Mouse (Mus musculus) limb, embryonic 12.5 days (tissue): ENCODE measurements around the gene Slc2a1. TPM values are rescaled to one million over a fixed set of nuclear protein-coding genes. Genes with fewer than 3 reads are reported as not detected.
A peak's percentile ranks its signal among the peaks of the same experiment; 100 is the strongest.

ENCODE experiments used
- ATAC-seq: fragments of 200-750 bp; cut with Nextera tagmentation; 2 replicates; pipeline ENCODE4 v1.8.0; 2017; ENCODE audit warnings: low read depth, moderate TSS enrichment; ENCODE audit not compliant: insufficient number of reproducible peaks, insufficient read depth, low FRiP score, low TSS enrichment
- H3K27ac ChIP-seq: fragments of 300-500 bp; sonication (generic); 2 replicates; pipeline ENCODE4 v1.5.1; 2016; ENCODE audit warnings: mild to moderate bottlenecking, moderate library complexity
- H3K27me3 ChIP-seq: fragments of 300-500 bp; sonication (generic); 2 replicates; pipeline ENCODE4 v1.6.1; 2016; ENCODE audit warnings: mild to moderate bottlenecking, moderate library complexity
- H3K36me3 ChIP-seq: fragments of 300-500 bp; sonication (generic); 2 replicates; pipeline ENCODE4 v1.6.1; 2016; ENCODE audit warnings: mild to moderate bottlenecking, moderate library complexity
- H3K4me1 ChIP-seq: fragments of 300-500 bp; sonication (generic); replicated peaks from 2 replicates; pipeline ENCODE4 v1.6.1; 2016
- H3K4me2 ChIP-seq: fragments of 300-500 bp; sonication (generic); 2 replicates; pipeline ENCODE4 v1.6.1; 2016; ENCODE audit warnings: mild to moderate bottlenecking, moderate library complexity
- H3K4me3 ChIP-seq: fragments of 300-500 bp; sonication (generic); replicated peaks from 2 replicates; pipeline ENCODE4 v1.5.1; 2016; ENCODE audit warnings: mild to moderate bottlenecking
- H3K9ac ChIP-seq: fragments of 300-500 bp; sonication (generic); replicated peaks from 2 replicates; pipeline ENCODE4 v1.6.1; 2016; ENCODE audit warnings: mild to moderate bottlenecking, moderate library complexity
- H3K9me3 ChIP-seq: fragments of 300-500 bp; sonication (generic); 2 replicates; pipeline ENCODE4 v1.6.1; 2016; ENCODE audit warnings: mild to moderate bottlenecking, moderate library complexity
- WGBS: fragments of 180-500 bp; shearing (Covaris S2); methylation state at CpG from one replicate; pipeline ENCODE4 v1.1.7; 2016; 5-methylcytosine and 5-hydroxymethylcytosine counted together
- polyA plus RNA-seq: library from polyadenylated mRNA; unstranded; fragments of >200 nt; fragmentation: Nextera tagmentation; extraction: Ambion mirVana; gene quantifications from 2 replicates; pipeline ENCODE4 v1.2.1, GENCODE M21; 2016

Slc2a1 gene
- polyA plus RNA-seq, 1 experiment from 2014 or later = 98.1 TPM

DNA sequence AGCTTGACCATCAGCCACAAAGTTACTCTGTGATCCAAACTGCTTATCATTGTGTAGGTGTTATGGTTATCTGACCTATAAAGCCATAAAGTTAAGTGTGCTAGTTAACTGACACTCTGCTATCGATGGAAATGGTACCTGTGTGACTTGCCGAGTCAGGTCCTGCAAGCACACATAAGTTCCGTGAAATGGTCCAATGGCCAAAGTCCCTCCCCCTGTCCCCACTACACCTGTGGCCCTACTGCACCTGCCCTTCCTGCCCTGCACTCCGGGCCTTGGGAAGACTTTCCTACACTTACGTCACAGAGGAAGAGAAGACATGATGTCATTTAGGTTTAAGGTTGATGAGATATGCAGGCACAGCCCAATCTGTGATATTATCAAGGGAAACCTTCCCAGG, 38.8 kb downstream of the Slc2a1 start:
- no peaks in the 10 kb centered on the region for H3K9me3 ChIP-seq
- no peak for ATAC-seq
- no peak overlapping the region for H3K9ac ChIP-seq
- 84% methylated on average over 5 of the region's 5 CpGs for WGBS
- no peak overlapping the region for H3K4me2 ChIP-seq
- no peak overlapping the region for H3K27ac ChIP-seq
- no peaks in the 10 kb centered on the region for H3K36me3 ChIP-seq
- no peaks in the 10 kb centered on the region for H3K27me3 ChIP-seq
- 0 out of 2 replicates have a peak, but pooled peaks cover 4% of the 10 kb centered on the region for H3K4me1 ChIP-seq
- no peak overlapping the region for H3K4me3 ChIP-seq

DNA sequence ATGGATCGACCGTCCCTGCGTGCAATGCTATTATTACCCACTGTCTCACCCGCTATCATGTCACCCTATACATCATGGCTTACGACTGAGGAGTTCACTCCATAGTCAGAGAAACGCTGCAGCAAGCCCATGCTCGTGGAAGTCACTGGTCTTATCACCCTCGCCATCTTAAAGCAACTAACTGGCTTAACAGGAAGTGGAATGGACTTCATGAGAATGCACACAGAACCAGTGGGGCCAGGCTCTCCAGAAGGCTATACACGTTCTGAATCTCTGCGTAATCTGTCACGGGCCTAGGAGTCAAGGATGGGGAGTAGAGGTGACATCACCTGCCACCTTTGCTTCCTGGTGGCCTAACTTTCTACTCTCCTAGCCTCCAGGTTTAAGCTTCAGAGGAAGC, 40.2 kb downstream of the Slc2a1 start:
- 81% methylated on average over 11 of the region's 11 CpGs for WGBS

DNA sequence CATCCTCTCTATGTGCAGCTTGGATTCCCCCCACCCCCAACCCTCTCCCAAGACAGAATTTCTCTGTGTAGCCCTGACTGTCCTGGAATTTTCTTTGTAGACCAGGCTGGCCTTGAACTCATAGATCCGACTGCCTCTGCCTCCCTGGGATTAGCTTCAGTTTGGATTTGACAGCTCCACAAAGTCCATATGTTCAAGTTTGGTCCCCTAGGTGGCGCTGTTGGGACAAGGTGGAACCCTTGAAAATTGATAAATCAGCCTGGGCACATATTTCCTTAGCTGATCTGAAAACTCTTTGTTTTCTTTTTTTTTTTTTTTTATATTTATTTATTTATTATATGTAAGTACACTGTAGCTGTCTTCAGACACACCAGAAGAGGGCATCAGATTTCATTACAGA, 48.7 kb downstream of the Slc2a1 start:
- H3K4me3 ChIP-seq = no peak overlapping the region
- H3K9ac ChIP-seq = no peak overlapping the region
- 34% methylated on average over 2 of the region's 2 CpGs for WGBS

More for the DNA sequence above, 40.2 kb downstream of the Slc2a1 start:
- Histone ChIP-seq H3K27me3 (no peaks in the 10 kb centered on the region), H3K4me2 (no peak overlapping the region), H3K9me3 (no peaks in the 10 kb centered on the region), H3K36me3 (no peaks in the 10 kb centered on the region), H3K27ac (no peak overlapping the region), H3K4me3 (no peak overlapping the region), H3K9ac (no peak overlapping the region), H3K4me1 (0 out of 2 replicates have a peak, but pooled peaks cover 4% of the 10 kb centered on the region)
- ATAC-seq = no peak

DNA sequence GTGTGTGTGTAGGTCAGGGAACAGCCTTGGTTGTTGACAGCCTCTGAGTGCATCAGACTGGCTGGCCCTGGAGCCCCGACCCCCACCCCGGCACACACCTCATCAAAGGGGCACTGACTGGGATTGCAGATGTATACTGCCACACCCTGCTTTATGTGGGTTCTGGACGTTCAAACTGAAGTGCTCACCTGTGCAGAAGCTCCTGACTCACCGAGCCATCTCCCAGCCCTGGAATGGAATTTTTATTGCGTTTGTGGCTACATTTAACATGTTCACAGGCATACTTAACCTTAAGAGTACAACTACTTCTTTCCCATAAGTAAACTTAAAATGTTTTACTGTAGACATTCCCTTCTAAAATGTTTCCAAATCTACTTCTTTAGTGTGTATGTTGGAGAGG, 49.4 kb downstream of the Slc2a1 start:
- 76% methylated on average over 5 of the region's 5 CpGs for WGBS
- H3K4me2 ChIP-seq = no peak overlapping the region
- ATAC-seq = no peak
- no peak overlapping the region for H3K9ac ChIP-seq
- H3K36me3 ChIP-seq = no peaks in the 10 kb centered on the region
- no peak overlapping the region for H3K27ac ChIP-seq
- H3K9me3 ChIP-seq = no peaks in the 10 kb centered on the region
- H3K4me1 ChIP-seq = no peaks in the 10 kb centered on the region
- H3K4me3 ChIP-seq = no peak overlapping the region
- no peaks in the 10 kb centered on the region for H3K27me3 ChIP-seq

More for the DNA sequence above, 48.7 kb downstream of the Slc2a1 start:
- no peak for ATAC-seq
- Histone ChIP-seq H3K4me1 (no peaks in the 10 kb centered on the region), H3K27me3 (no peaks in the 10 kb centered on the region), H3K9me3 (no peaks in the 10 kb centered on the region), H3K27ac (no peak overlapping the region), H3K36me3 (no peaks in the 10 kb centered on the region), H3K4me2 (no peak overlapping the region)

DNA sequence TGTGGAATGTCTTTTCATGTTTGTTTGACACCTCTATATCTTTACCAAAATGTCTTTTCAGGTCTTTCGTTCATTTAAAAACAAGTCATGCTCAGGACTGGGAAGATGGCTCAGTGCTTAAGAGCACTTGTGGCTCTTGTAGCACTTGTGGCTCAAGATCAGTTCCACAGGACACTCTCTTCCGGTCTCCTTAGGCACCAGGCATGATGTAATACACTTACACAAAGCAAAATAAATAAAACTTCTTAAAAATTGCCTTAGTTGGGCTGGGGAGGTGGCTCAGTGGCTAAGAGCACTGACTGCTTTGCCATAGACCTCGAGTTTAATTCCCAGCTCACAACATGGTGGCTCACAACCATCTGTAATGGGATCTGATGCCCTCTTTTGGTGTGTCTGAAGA, 52.8 kb downstream of the Slc2a1 start:
- Histone ChIP-seq H3K9ac (no peak overlapping the region), H3K36me3 (no peaks in the 10 kb centered on the region), H3K9me3 (no peaks in the 10 kb centered on the region), H3K4me3 (no peak overlapping the region), H3K4me1 (no peaks in the 10 kb centered on the region), H3K27me3 (no peaks in the 10 kb centered on the region), H3K27ac (no peak overlapping the region), H3K4me2 (no peak overlapping the region)
- WGBS = 81% methylated on average over 3 of the region's 3 CpGs
- ATAC-seq = no peak

DNA sequence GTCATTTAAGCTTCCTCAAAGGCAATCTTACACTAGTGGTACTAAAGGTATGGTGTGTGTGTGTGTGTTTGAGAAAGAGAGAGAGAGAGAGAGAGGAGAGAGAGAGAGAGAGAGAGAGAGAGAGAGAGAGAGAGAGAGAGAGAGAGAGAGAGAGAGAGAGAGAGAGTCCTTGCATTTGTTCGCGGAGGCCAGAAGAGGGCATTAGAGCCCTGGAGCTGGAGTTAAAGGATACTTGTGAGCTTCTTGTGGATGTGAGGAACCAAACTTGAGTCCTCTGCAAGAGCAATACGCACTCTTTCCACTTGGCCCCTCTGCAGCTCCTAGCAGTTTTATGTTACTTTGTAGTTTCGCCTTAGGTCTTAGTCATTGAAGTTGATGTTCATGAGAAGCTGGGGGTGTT, 54.5 kb downstream of the Slc2a1 start:
- no peak for ATAC-seq
- no peak overlapping the region for H3K27ac ChIP-seq
- 60% methylated on average over 3 of the region's 4 CpGs for WGBS
- no peak overlapping the region for H3K4me3 ChIP-seq
- H3K9me3 ChIP-seq = no peaks in the 10 kb centered on the region
- no peak overlapping the region for H3K4me2 ChIP-seq
- no peaks in the 10 kb centered on the region for H3K36me3 ChIP-seq
- H3K27me3 ChIP-seq = no peaks in the 10 kb centered on the region
- H3K9ac ChIP-seq = no peak overlapping the region
- no peaks in the 10 kb centered on the region for H3K4me1 ChIP-seq

DNA sequence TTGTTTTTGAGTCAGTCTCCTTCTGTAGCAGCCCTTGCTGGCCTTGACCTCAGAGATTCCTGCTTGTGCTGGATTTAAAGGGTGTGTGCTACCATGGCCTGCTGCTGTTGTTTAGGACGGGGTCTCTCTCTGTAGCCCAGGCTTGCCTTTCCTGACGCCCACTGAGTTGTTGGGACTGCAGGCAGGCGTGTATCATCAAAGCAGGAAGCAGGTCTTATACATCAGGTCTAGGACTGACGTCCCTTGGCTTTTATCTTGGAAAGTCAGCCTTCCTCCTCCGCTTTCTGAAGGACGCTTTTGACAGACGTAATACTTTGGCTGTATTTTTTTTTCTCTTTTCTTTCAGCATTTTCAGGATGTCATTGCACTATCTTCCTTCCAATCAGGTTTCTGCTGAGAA, 57.4 kb downstream of the Slc2a1 start:
- Histone ChIP-seq H3K4me3 (no peak overlapping the region), H3K9me3 (no peaks in the 10 kb centered on the region)
- 76% methylated on average over 7 of the region's 7 CpGs for WGBS

DNA sequence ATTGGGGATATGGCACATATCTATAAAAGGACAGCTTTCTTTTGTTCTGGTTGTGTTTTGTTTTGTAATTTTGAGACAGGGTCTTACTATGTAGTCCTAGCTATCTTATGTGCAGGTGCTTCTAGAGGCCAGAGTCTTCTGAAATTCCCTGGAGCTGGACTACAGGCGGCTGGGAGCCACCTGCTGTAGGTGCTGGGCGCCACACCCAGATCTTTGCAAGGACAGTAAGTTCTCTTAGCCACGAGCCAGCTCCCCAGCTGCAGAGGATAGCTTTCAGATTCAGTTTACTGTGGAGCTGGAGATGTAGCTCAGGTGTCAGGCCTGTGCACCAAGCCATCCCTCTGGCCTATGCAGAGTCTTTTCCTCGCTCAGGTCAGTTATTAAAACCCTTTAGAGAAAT, 58.6 kb downstream of the Slc2a1 start:
- Histone ChIP-seq H3K4me1 (no peaks in the 10 kb centered on the region), H3K9me3 (no peaks in the 10 kb centered on the region), H3K4me3 (no peak overlapping the region), H3K4me2 (no peak overlapping the region), H3K36me3 (peaks cover 35% of the 10 kb centered on the region), H3K27ac (no peak overlapping the region), H3K9ac (no peak overlapping the region), H3K27me3 (no peaks in the 10 kb centered on the region)
- ATAC-seq = no peak
- WGBS = 71% methylated on average over 4 of the region's 4 CpGs

More for the DNA sequence above, 57.4 kb downstream of the Slc2a1 start:
- no peaks in the 10 kb centered on the region for H3K27me3 ChIP-seq
- H3K4me2 ChIP-seq = no peak overlapping the region
- peaks cover 28% of the 10 kb centered on the region for H3K36me3 ChIP-seq
- no peaks in the 10 kb centered on the region for H3K4me1 ChIP-seq
- ATAC-seq = no peak
- no peak overlapping the region for H3K27ac ChIP-seq
- H3K9ac ChIP-seq = no peak overlapping the region

DNA sequence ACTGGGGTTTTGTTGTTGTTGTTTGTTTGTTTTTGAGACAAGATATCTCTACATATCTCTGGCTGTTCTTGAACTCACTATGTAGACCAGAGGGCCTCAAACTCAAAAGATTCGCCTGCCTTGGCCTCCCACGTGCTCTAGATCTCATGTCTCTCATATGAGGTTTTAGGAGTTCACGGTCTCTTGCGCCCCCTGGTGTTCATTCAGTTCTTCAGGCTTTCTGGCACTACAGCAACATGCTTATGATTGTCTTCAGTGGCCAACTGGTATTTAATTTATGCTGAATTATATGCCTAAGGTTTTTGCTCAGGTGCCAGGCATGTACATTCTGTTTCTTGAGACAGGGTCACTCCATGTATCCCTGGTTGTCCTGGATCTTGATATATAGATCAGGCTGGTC, 59.2 kb downstream of the Slc2a1 start:
- no peak overlapping the region for H3K4me2 ChIP-seq
- no peaks in the 10 kb centered on the region for H3K9me3 ChIP-seq
- WGBS = 5% methylated on average over 4 of the region's 4 CpGs
- H3K27ac ChIP-seq = no peak overlapping the region
- H3K27me3 ChIP-seq = no peaks in the 10 kb centered on the region
- no peak overlapping the region for H3K9ac ChIP-seq
- H3K4me3 ChIP-seq = no peak overlapping the region
- peaks cover 2% of the 10 kb centered on the region for H3K4me1 ChIP-seq
- ATAC-seq = no peak
- peaks cover 35% of the 10 kb centered on the region for H3K36me3 ChIP-seq

DNA sequence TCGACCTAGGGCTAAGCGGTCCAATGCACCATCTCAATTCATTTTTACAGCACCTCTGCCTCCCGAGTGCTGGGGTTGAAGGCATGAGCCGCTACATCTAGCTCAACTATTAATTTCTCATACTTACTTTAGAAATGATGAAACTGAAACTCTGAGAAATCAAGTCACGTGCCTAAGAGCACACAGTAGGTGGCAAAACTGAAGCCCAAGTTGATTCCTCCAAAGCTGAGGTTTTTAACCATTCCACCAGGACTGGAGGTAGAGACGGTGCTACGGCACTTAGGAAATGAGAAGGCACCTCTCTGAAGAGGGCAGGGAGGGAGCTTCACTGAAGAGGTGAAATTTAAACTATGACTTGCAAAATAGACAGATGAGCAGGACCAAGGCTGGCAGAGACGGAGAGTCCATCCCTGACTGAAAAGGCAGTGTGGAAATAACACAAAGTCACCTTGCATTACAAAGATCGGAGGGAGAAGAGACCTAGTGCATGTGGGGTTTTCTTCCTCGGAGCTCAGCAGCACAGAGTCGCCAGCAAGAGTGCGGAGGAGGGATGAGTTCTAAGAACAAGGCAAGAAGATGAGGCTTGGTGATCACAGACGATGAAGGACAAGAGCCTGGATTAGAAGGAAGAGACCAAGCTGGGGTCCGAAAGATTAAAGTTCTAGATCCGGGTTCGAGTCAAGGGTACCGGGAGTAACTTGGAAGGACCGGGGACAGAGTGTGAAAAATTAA, 64.6 kb downstream of the Slc2a1 start:
- Histone ChIP-seq H3K4me2 (peak overlapping the region; percentile 74), H3K27me3 (no peaks in the 10 kb centered on the region), H3K36me3 (peaks cover 34% of the 10 kb centered on the region), H3K4me3 (peak overlapping the region; percentile 73), H3K9ac (peak overlapping the region; percentile 81), H3K9me3 (no peaks in the 10 kb centered on the region), H3K27ac (peak overlapping the region; percentile 41; the same call in 1 of the 2 replicates), H3K4me1 (peaks cover 8% of the 10 kb centered on the region)
- 44% methylated on average over 18 of the region's 18 CpGs for WGBS
- no peak for ATAC-seq

DNA sequence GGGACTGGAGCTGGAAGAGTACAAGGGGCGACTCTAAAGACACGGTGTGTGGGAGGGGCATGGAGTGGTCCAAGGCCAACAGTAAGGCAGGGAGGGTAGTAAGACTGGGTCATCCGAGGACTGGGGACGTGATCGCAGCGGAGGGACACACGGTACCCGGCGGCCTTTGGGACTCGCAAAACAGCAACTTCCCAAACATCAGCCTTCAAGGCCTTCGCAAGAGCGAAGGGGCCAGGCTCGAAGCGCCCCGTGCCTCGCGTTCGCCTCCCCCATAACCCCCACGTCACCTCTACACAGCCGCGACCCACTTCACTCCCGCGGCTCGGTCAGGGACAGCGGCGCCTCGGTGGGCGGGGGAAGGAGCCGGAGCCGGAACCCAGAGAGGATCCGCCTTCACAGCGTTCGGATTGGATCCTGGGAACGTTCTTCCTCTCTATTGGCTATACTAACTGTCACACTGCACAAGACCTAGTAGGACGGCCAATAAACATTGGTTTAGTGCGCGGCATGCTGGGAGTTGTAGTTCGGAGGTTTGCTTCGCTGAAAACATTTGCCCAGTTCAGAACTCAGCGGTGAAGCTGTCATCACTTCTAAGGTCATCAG, 65.4 kb downstream of the Slc2a1 start, which contains the start of gene Zfp691:
Gene Zfp691, minus strand, starts transcription at position 345 of the 603 bp plus-strand sequence.
- Histone ChIP-seq H3K4me2 (peak within 1 kb of the TSS; percentile 74), H3K9ac (peak within 1 kb of the TSS; percentile 81), H3K27me3 (no peaks in the 10 kb centered on the region), H3K36me3 (peaks cover 25% of the 10 kb centered on the region), H3K9me3 (no peaks in the 10 kb centered on the region), H3K4me1 (peaks cover 8% of the 10 kb centered on the region), H3K4me3 (peak within 1 kb of the TSS; percentile 73), H3K27ac (peak within 1 kb of the TSS; percentile 41; the same call in 1 of the 2 replicates)
- WGBS = under 1% methylated on average over 40 of the region's 40 CpGs
- peak; percentile 100 for ATAC-seq
